Mouse (Mus musculus) liver, embryonic 12.5 days (tissue): Measurements from ENCODE around the gene Pde4a. TPM values are rescaled to one million over a fixed set of nuclear protein-coding genes. Genes with fewer than 3 reads are reported as not detected.

Experiments
- ATAC-seq: fragments of 200-750 bp; cut with Nextera tagmentation; 2 replicates; pipeline ENCODE4 v1.8.0; 2017; ENCODE audit warnings: moderate number of reproducible peaks, mild to moderate bottlenecking, moderate library complexity
- H3K27ac ChIP-seq: fragments of 300-500 bp; sonication (generic); 2 replicates; pipeline ENCODE4 v1.5.1; 2016; ENCODE audit warnings: mild to moderate bottlenecking
- H3K27me3 ChIP-seq: fragments of 300-500 bp; sonication (generic); replicated peaks from 2 replicates; pipeline ENCODE4 v1.6.1; 2016; ENCODE audit warnings: mild to moderate bottlenecking, moderate library complexity
- H3K36me3 ChIP-seq: fragments of 300-500 bp; sonication (generic); 2 replicates; pipeline ENCODE4 v1.6.1; 2016; ENCODE audit warnings: mild to moderate bottlenecking, moderate library complexity
- H3K4me1 ChIP-seq: fragments of 300-500 bp; sonication (generic); 2 replicates; pipeline ENCODE4 v1.6.1; 2016
- H3K4me2 ChIP-seq: fragments of 300-500 bp; sonication (generic); 2 replicates; pipeline ENCODE4 v1.6.1; 2016; ENCODE audit warnings: mild to moderate bottlenecking, moderate library complexity
- H3K4me3 ChIP-seq: fragments of 300-500 bp; sonication (generic); 2 replicates; pipeline ENCODE4 v1.5.1; 2016; ENCODE audit warnings: mild to moderate bottlenecking, moderate library complexity
- H3K9ac ChIP-seq: fragments of 300-500 bp; sonication (generic); 2 replicates; pipeline ENCODE4 v1.6.1; 2016; ENCODE audit warnings: mild to moderate bottlenecking, moderate library complexity
- H3K9me3 ChIP-seq: fragments of 300-500 bp; sonication (generic); replicated peaks from 2 replicates; pipeline ENCODE4 v1.6.1; 2016; ENCODE audit warnings: mild to moderate bottlenecking, moderate library complexity
- WGBS: fragments of 180-500 bp; shearing (Covaris S2); methylation state at CpG from one replicate; pipeline ENCODE4 v1.1.7; 2016; ENCODE audit not compliant: insufficient replicate concordance; 5-methylcytosine and 5-hydroxymethylcytosine counted together
- polyA plus RNA-seq: library from polyadenylated mRNA; unstranded; fragments of >200 nt; fragmentation: Nextera tagmentation; extraction: Ambion mirVana; gene quantifications from 2 replicates; pipeline ENCODE4 v1.2.1, GENCODE M21; 2016

Gene Pde4a
- polyA plus RNA-seq, 1 experiment from 2014 or later = 2.9 TPM

DNA sequence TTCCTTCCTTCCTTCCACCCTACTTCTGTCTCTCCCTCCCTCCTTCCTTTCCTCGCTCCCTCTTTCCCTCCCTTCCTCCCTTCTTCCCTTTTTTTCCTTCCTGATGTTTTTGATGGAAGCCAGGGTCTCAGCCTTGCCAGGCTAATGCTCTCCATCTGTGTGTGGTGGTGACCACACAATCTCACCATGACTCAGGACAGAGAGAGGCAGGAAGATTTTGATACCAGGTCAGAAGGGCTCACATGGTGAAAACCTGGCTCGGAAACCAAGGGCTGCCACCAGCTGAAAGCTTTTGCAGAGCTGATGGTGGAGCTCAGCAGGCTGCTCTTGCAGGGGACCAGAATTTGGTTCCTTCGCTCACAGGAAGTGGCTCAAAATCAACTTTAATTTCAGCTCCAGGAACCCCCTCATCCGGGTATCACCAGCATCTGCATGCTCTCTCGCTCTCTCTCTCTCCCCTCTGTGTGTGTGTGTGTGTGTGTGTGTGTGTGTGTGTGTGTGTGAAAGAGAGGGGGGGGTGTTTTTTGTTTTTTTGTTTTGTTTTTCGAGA is 95.1 kb downstream of the Pde4a start:
- Histone ChIP-seq H3K9me3 (no peaks in the 10 kb centered on the region), H3K9ac (no peak overlapping the region), H3K36me3 (no peaks in the 10 kb centered on the region), H3K4me2 (no peak overlapping the region), H3K4me1 (peaks cover 36% of the 10 kb centered on the region), H3K4me3 (no peak overlapping the region), H3K27ac (no peak overlapping the region), H3K27me3 (0 out of 2 replicates have a peak, but pooled peaks cover 8% of the 10 kb centered on the region)
- no peak for ATAC-seq
- WGBS = 56% methylated on average over 6 of the region's 6 CpGs

DNA sequence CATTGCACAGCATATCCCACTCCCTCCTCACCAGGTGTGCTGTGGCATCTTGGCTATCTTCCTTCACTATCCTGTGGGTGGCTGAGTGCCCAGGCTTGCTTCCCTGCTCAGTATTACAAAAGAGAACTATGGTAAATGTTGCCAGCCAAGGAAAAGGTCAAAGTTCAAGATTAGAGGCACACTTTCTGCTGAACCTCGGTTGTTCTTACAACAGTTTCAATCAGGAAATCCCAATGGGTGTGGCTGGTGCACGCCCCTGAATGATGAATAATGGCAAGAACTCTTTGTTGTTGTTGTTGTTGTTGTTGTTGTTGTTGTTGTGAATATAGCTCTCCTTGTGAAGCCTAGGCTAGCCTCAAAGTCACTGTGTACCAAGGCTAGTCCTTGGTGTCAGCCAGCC is 96.3 kb downstream of the Pde4a start:
- no peak for ATAC-seq
- Histone ChIP-seq H3K36me3 (peaks cover 6% of the 10 kb centered on the region), H3K4me3 (no peak overlapping the region), H3K9ac (no peak overlapping the region), H3K4me2 (no peak overlapping the region), H3K4me1 (peaks cover 48% of the 10 kb centered on the region), H3K27ac (no peak overlapping the region), H3K27me3 (0 out of 2 replicates have a peak, but pooled peaks cover 8% of the 10 kb centered on the region), H3K9me3 (no peaks in the 10 kb centered on the region)
- 35% methylated on average over 2 of the region's 2 CpGs for WGBS

Other genes starting within 250 kb of the Pde4a start
- 97.3 and 101 TPM in 2 replicates for gene Dnmt1, start 205.8 kb upstream of the Pde4a start, polyA plus RNA-seq
- 6.6 and 6.7 TPM in 2 replicates for gene S1pr2, start 188.9 kb upstream of the Pde4a start, polyA plus RNA-seq
- 89.3 and 91.4 TPM in 2 replicates for gene Mrpl4, start 163.0 kb upstream of the Pde4a start, polyA plus RNA-seq
- 9.9 TPM in 2 replicates for gene Icam1, start 149.7 kb upstream of the Pde4a start, polyA plus RNA-seq
- gene Icam4, start 136.3 kb upstream of the Pde4a start, polyA plus RNA-seq = 231 and 238 TPM in 2 replicates
- 0.42 and 0.45 TPM in 2 replicates for gene Icam5, start 133.6 kb upstream of the Pde4a start, polyA plus RNA-seq
- 0.62 TPM in 1 of 2 replicates, not detected in the other for gene Zglp1, start 98.6 kb upstream of the Pde4a start, polyA plus RNA-seq
- 0.77 and 0.98 TPM in 2 replicates for gene Gm49373, start 92.6 kb upstream of the Pde4a start, polyA plus RNA-seq
- 48.7 and 49.6 TPM in 2 replicates for gene Fdx1l, start 92.1 kb upstream of the Pde4a start, polyA plus RNA-seq
- gene Gm38431, start 73.7 kb upstream of the Pde4a start, polyA plus RNA-seq = 1.2 and 2.1 TPM in 2 replicates
- gene Raver1, start 73.7 kb upstream of the Pde4a start, polyA plus RNA-seq = 39.8 and 43.8 TPM in 2 replicates
- gene Tyk2, start 34.5 kb upstream of the Pde4a start, polyA plus RNA-seq = 8.5 and 10.4 TPM in 2 replicates
- gene Cdc37, start 15.7 kb upstream of the Pde4a start, polyA plus RNA-seq = 221 and 228 TPM in 2 replicates
- gene Keap1, start 73.6 kb downstream of the Pde4a start, polyA plus RNA-seq = 39.8 and 41.6 TPM in 2 replicates
- gene S1pr5, start 82.7 kb downstream of the Pde4a start, polyA plus RNA-seq = 0.10 and 0.12 TPM in 2 replicates
- 85.7 and 85.9 TPM in 2 replicates for gene Atg4d, start 99.6 kb downstream of the Pde4a start, polyA plus RNA-seq
- gene Kri1, start 122.3 kb downstream of the Pde4a start, polyA plus RNA-seq = 14.5 and 15.5 TPM in 2 replicates
- gene Cdkn2d, start 125.7 kb downstream of the Pde4a start, polyA plus RNA-seq = 87.4 and 88.6 TPM in 2 replicates
- 0.10 and 0.25 TPM in 2 replicates for gene Ap1m2, start 146.6 kb downstream of the Pde4a start, polyA plus RNA-seq
- 29.2 and 32.5 TPM in 2 replicates for gene Slc44a2, start 155.0 kb downstream of the Pde4a start, polyA plus RNA-seq
- 84.1 and 85.3 TPM in 2 replicates for gene Ilf3, start 202.2 kb downstream of the Pde4a start, polyA plus RNA-seq
- gene Qtrt1, start 246.1 kb downstream of the Pde4a start, polyA plus RNA-seq = 31.2 and 32.7 TPM in 2 replicates